Mouse (Mus musculus): ENCODE data around the gene Gm42906. TPM values are rescaled to one million over a fixed set of nuclear protein-coding genes. Genes with fewer than 3 reads are reported as not detected.
A peak's percentile ranks its signal among the peaks of the same experiment; 100 is the strongest.

The Gm42906 gene
- total RNA-seq, 2 experiments from 2014 or later: 1.6 TPM; not detected in 1

GRCm38 (mm10) chr5:151199235-151199634 lies 228.7 kb downstream of the Gm42906 start:
- DNase-seq: no peak
- intact Hi-C loops (cut with DNase I): no loop called here

- no peak for DNase-seq
- intact Hi-C loops (cut with DNase I): no loop called here
Observed at GRCm38 (mm10) chr5:151196603-151197272, 231.2 kb downstream of the Gm42906 start.

DNA sequence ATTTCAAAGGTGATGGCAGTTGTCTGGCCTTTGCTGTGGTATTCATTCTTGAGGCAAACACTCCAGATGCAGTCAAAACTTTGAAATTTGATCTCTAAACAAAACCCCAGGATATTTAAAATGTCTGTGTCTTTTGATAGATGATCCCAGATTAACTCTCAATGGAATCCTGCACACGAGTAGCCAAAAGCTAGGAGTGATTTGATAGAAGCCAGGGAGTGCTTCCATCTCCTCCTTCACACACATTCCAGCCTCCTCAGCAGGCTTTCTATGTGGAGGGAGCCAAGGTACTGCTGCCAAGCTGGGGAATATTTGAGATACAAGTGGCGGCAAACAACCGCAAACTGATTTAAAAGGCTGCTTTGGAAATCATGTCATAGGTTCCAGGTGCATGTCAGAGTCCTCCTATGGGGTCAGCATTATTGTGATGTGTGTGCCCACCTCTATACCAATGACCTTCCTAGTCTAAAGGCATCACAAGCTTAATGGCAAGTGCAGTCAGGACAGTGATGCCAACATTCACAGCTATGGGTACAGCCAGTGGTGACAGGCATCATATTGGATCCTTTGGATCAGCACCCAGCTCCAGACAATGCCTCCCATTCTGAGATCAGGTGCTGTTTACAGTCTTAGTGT lies 234.0 kb downstream of the Gm42906 start:
- intact Hi-C loops (cut with DNase I): no loop called here
- DNase-seq: peak; percentile 34 to 35

DNA sequence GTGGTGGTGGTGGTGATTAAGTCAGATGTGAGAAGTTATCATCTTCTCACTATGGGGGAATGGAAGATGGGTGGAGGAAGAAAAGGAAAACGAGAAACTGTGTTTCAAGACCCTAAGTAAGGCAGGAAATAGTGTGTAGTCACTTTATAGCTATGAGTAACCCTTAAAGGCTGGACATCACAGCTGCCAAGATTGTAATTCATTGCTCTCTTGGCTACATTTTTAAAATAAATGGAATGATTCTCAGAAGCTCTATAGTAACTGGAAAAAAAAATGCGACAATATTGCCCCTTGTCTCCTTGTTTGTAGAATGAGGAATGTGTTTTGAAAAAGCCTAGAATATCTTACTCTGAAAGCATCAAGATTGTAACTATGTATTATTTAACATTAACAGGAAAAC lies 235.7 kb downstream of the Gm42906 start:
- intact Hi-C loops (cut with DNase I): no loop called here
- no peak for DNase-seq

GRCm38 (mm10) chr5:151190764-151191163 lies 237.2 kb downstream of the Gm42906 start:
- intact Hi-C loops (cut with DNase I): loop anchor here (2.0 kb wide), 2 partner anchors 26 to 178 kb away; no protein-coding TSS in a partner anchor
- DNase-seq: peak; percentile 26 to 38

GRCm38 (mm10) chr5:151189789-151190378 lies 238.1 kb downstream of the Gm42906 start:
- intact Hi-C loops (cut with DNase I): loop anchor here (2.0 to 5.0 kb wide), 3 partner anchors 27 to 179 kb away; no protein-coding TSS in a partner anchor
- DNase-seq: peak; percentile 80

- intact Hi-C loops (cut with DNase I): loop anchor here (5.0 kb wide), 1 partner anchor 142 kb away; no protein-coding TSS in a partner anchor
- DNase-seq: no peak
Observed at GRCm38 (mm10) chr5:151189321-151189720, 238.6 kb downstream of the Gm42906 start.

DNA sequence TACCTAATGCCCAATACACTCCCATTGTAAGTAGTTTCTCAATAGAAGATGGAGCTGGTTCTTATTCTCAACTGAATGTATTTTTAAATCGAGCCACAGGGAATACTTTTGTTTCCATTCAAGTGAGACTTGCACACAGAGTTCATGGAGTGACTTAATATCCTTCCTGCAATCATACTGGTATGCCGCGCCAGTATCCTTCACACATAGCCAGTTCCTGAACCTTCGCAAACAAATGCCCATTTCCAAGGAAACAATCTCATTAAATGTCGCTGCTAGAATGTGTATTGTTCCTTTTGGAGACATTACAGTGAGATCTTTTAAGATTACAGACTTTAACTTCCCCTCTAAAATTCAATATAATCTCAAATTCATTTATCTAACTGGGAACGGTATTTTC lies 239.3 kb downstream of the Gm42906 start:
- intact Hi-C loops (cut with DNase I): loop anchor here (5.0 kb wide), 1 partner anchor 141 kb away; no protein-coding TSS in a partner anchor
- no peak for DNase-seq

DNA sequence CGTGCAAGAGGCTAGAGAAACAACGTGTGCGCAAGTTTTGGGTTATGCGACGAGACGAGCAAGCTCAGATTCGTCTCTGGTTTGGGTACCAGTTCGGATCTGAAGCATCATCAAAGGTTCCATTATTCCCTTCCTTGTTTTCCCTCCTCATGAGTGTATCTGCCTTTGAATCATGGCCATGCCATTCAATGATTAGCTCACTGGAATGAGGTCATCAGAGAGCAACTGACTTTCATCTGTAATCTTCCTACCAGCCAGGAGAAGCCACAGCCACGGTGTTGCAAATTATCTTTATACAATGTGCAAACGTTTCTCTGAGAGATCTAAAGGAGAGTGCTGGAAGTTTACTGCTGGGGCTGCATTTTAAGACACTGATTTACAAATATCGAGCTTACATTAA lies 240.6 kb downstream of the Gm42906 start:
- intact Hi-C loops (cut with DNase I): loop anchor here (5.0 kb wide), 1 partner anchor 140 kb away; no protein-coding TSS in a partner anchor
- DNase-seq: no peak

- DNase-seq: no peak
- intact Hi-C loops (cut with DNase I): loop anchor here (5.0 kb wide), 1 partner anchor 138 kb away; no protein-coding TSS in a partner anchor
Observed at GRCm38 (mm10) chr5:151185286-151185856, 242.6 kb downstream of the Gm42906 start.

- peak; percentile 32 to 43 for DNase-seq
- intact Hi-C loops (cut with DNase I): no loop called here
Observed at GRCm38 (mm10) chr5:151183656-151184240, 244.2 kb downstream of the Gm42906 start.

- peak in 1 of 2 experiments; percentile 27 for DNase-seq
- intact Hi-C loops (cut with DNase I): no loop called here
Observed at GRCm38 (mm10) chr5:151181288-151181687, 246.7 kb downstream of the Gm42906 start.

- intact Hi-C loops (cut with DNase I): no loop called here
- DNase-seq: no peak
Observed at GRCm38 (mm10) chr5:151180176-151180785, 247.7 kb downstream of the Gm42906 start.

DNA sequence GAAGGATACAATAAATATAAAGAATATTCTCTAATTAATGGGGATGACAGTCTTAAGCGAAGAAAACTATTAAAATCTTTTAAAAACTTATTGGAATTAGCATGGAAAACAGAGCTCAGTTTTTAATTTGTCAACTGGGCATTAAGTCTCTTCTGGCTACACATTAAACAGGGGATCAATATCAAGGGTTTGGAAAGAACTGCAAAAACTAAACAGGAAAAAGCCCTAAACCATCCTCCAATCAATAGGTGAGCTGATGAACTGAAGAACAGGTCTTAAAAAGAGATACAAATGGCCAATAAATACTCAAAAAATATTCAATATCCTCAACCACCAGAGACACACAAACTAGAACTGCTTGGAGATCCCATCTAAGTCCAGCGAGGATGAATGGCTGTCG lies 250.8 kb downstream of the Gm42906 start:
- intact Hi-C loops (cut with DNase I): no loop called here

DNA sequence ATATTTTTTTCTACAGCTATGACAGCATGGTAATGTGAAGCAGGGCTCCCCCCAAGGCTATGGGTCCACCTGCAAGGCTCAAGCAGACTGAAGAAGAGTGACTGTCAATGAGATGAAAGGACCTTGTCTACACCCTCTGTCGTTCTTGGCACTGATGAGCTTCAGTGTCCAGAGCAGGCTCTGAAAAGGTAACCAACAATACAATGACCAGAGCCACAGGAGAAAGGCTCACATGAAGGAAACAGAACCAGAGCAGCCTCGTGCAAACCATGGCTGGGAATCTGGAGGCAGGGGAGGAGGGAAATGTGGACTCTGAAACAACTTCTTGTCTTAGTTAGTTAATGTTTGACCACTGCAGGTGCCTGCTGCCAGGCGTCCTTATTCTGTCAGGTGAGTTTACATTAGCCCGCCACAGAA lies 252.1 kb downstream of the Gm42906 start:
- intact Hi-C loops (cut with DNase I): no loop called here
- DNase-seq: no peak

More for the DNA sequence above, 250.8 kb downstream of the Gm42906 start:
- no peak for DNase-seq

- intact Hi-C loops (cut with DNase I): no loop called here
Observed at GRCm38 (mm10) chr5:151174485-151175460, 253.2 kb downstream of the Gm42906 start.

GRCm38 (mm10) chr5:151173774-151174173 lies 254.2 kb downstream of the Gm42906 start:
- no peak for DNase-seq
- intact Hi-C loops (cut with DNase I): no loop called here

More at GRCm38 (mm10) chr5:151174485-151175460, 253.2 kb downstream of the Gm42906 start:
- DNase-seq: peak in 1 of 2 experiments; percentile 57

DNA sequence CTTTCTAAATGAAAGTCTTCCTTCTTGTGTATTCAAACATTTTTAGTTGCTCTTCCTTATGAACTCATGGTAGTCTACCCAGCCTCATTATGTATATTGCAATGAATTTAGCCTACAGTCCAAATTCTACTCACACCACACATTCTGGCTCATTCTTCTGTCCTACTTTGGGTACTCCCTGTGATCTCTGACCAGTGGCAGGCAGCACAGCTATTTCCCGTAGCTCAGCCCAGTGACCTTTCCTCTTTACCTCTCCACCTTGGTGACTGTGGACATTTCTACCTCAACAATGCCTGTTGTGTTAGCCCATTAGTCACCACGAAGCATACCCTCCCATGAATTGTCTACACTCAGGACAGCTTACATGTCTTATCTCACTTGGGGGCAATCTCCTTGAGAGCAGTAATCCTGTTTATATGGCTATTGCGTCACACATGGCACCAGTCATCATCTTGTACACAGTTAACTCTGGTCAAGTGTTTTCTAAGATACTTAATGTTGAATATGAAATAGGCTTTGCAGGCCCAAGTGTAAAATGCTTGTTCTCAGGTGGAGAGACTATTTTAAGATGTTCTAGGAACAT lies 257.7 kb downstream of the Gm42906 start:
- no peak for DNase-seq
- intact Hi-C loops (cut with DNase I): no loop called here

GRCm38 (mm10) chr5:151168191-151168590 lies 259.8 kb downstream of the Gm42906 start:
- DNase-seq: no peak
- intact Hi-C loops (cut with DNase I): no loop called here

All from heart, postnatal 10 days (tissue).